Mouse (Mus musculus) olfactory bulb, adult 2 months (tissue): ENCODE data around the gene Fbxo24.

Source experiments
- CTCF ChIP-seq: fragments of 200-500 bp; IDR thresholded peaks from 2 replicates; pipeline ENCODE4 v1.5.1; 2012; ENCODE audit warnings: low read depth, mild to moderate bottlenecking, low read length, moderate library complexity; ENCODE audit not compliant: insufficient read depth
- POLR2A ChIP-seq: fragments of 200-500 bp; IDR thresholded peaks from 2 replicates; pipeline ENCODE4 v1.6.1; 2012; ENCODE audit warnings: mild to moderate bottlenecking, low read depth, low read length, moderate library complexity; ENCODE audit not compliant: insufficient read depth

DNA sequence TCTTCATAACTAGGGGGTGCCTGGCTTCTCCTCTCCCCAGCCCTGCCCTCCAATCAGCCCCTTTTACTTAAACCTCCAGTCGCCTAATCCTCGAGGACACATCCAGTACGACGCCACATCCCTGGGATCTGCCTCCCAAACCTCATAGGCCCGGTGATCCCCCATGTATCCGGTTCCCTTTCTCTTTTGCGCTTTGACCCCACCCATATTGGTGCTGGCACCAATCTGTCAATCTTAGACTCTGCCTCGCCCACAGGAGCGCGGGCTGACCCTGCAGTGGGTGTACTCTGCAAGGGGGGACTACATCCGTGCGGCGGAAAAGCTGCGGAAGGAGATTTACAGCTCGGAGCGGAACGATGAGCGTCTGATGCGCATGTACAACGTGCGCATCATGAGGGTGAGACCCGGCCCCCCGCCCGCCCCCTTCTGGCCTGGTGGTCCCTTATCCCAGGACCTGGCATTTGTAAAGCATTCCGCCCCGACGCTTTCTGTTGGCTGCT is 45.1 kb downstream of the Fbxo24 start:
- TF ChIP-seq CTCF (no peak), POLR2A (peak; percentile 27; the same call in 1 of the 2 replicates)
